Mouse (Mus musculus) olfactory bulb, adult 2 months (tissue): Measurements from ENCODE around the gene Gm3336.

ENCODE experiments used
- CTCF ChIP-seq: fragments of 200-500 bp; IDR thresholded peaks from 2 replicates; pipeline ENCODE4 v1.5.1; 2012; ENCODE audit warnings: low read depth, mild to moderate bottlenecking, low read length, moderate library complexity; ENCODE audit not compliant: insufficient read depth
- POLR2A ChIP-seq: fragments of 200-500 bp; IDR thresholded peaks from 2 replicates; pipeline ENCODE4 v1.6.1; 2012; ENCODE audit warnings: mild to moderate bottlenecking, low read depth, low read length, moderate library complexity; ENCODE audit not compliant: insufficient read depth

GRCm38 (mm10) chr8:70764026-70764425 is 45.7 kb downstream of the Gm3336 start:
- TF ChIP-seq POLR2A (no peak), CTCF (no peak)
